Mouse (Mus musculus): ENCODE data around the gene Fam129a. TPM values are rescaled to one million over a fixed set of nuclear protein-coding genes. Genes with fewer than 3 reads are reported as not detected.

Fam129a gene
- 2.2 TPM for polyA plus RNA-seq (2014; fragmentation: Illumina TruSeq; extraction: RNeasy Lipid Tissue Mini Kit (QIAGEN cat#74804); ENCODE audit: low read depth, low replicate concordance)

GRCm38 (mm10) chr1:151570981-151571837, at the start of gene Fam129a:
Gene Fam129a, plus strand, starts transcription at chr1:151571186.

GRCm38 (mm10) chr1:151754881-151755659, 184.1 kb downstream of the Fam129a start, which contains the start of gene Edem3:
Gene Edem3, plus strand, starts transcription at chr1:151755371.

Other genes starting within 250 kb of the Fam129a start
- 113 TPM for gene Ivns1abp, start 226.7 kb upstream of the Fam129a start, polyA plus RNA-seq (2014; fragmentation: Illumina TruSeq; extraction: RNeasy Lipid Tissue Mini Kit (QIAGEN cat#74804); ENCODE audit: low read depth, low replicate concordance)
- 22.2 TPM for gene Swt1, start 142.7 kb upstream of the Fam129a start, polyA plus RNA-seq (2014; fragmentation: Illumina TruSeq; extraction: RNeasy Lipid Tissue Mini Kit (QIAGEN cat#74804); ENCODE audit: low read depth, low replicate concordance)
- 21.0 TPM for gene Trmt1l, start 142.6 kb upstream of the Fam129a start, polyA plus RNA-seq (2014; fragmentation: Illumina TruSeq; extraction: RNeasy Lipid Tissue Mini Kit (QIAGEN cat#74804); ENCODE audit: low read depth, low replicate concordance)
- gene Rnf2, start 70.2 kb upstream of the Fam129a start, polyA plus RNA-seq (2014; fragmentation: Illumina TruSeq; extraction: RNeasy Lipid Tissue Mini Kit (QIAGEN cat#74804); ENCODE audit: low read depth, low replicate concordance), result 38.9 TPM
- 26.3 TPM for gene Edem3, start 184.2 kb downstream of the Fam129a start, polyA plus RNA-seq (2014; fragmentation: Illumina TruSeq; extraction: RNeasy Lipid Tissue Mini Kit (QIAGEN cat#74804); ENCODE audit: low read depth, low replicate concordance)